Mouse (Mus musculus): ENCODE measurements around the gene Entpd7. TPM values are rescaled to one million over a fixed set of nuclear protein-coding genes. Genes with fewer than 3 reads are reported as not detected.

Gene Entpd7
- polyA plus RNA-seq, 1 experiment from 2014 or later, result 13.7 TPM

- Histone ChIP-seq H3K4me1 (ENCODE audit: control insufficient read depth, insufficient read depth, low read length) (no peaks in the 10 kb centered on the region), H3K36me3 (ENCODE audit: control insufficient read depth, insufficient read depth, low read length) (no peaks in the 10 kb centered on the region), H3K4me3 (ENCODE audit: low read depth, low read length) (no peak overlapping the region), H3K9ac (ENCODE audit: low read length) (no peak overlapping the region), H3K9me3 (ENCODE audit: control insufficient read depth, low read length) (no peaks in the 10 kb centered on the region), H3K4me2 (ENCODE audit: low read depth, severe bottlenecking) (no peak overlapping the region), H3K27ac (replicated peaks; ENCODE audit: low read depth, low read length) (no peak overlapping the region), H3K27me3 (ENCODE audit: control insufficient read depth, insufficient read depth, low read length) (no peaks in the 10 kb centered on the region)
- no peak for ATAC-seq (ENCODE audit: insufficient number of reproducible peaks, low FRiP score, low TSS enrichment, low read depth)
- no peak for DNase-seq (ENCODE audit: low spot score)
Measured at GRCm38 (mm10) chr19:43761543-43762256, 72.2 kb downstream of the Entpd7 start.

- Histone ChIP-seq H3K4me3 (ENCODE audit: low read depth, low read length) (no peak overlapping the region), H3K27ac (replicated peaks; ENCODE audit: low read depth, low read length) (no peak overlapping the region), H3K4me1 (ENCODE audit: control insufficient read depth, insufficient read depth, low read length) (no peaks in the 10 kb centered on the region), H3K36me3 (ENCODE audit: control insufficient read depth, insufficient read depth, low read length) (no peaks in the 10 kb centered on the region), H3K27me3 (ENCODE audit: control insufficient read depth, insufficient read depth, low read length) (no peaks in the 10 kb centered on the region), H3K9me3 (ENCODE audit: control insufficient read depth, low read length) (no peaks in the 10 kb centered on the region), H3K9ac (ENCODE audit: low read length) (no peak overlapping the region), H3K4me2 (ENCODE audit: low read depth, severe bottlenecking) (no peak overlapping the region)
- DNase-seq (ENCODE audit: low spot score) (no peak), ATAC-seq (ENCODE audit: insufficient number of reproducible peaks, low FRiP score, low TSS enrichment, low read depth) (no peak)
- WGBS, result 70% methylated on average over 2 of the region's 2 CpGs
Measured at GRCm38 (mm10) chr19:43762410-43762809, 72.9 kb downstream of the Entpd7 start.

GRCm38 (mm10) chr19:43766451-43766850, 77.0 kb downstream of the Entpd7 start:
- WGBS, result 89% methylated on average over 5 of the region's 5 CpGs
- Histone ChIP-seq H3K4me2 (ENCODE audit: low read depth, severe bottlenecking) (no peak overlapping the region), H3K27me3 (ENCODE audit: control insufficient read depth, insufficient read depth, low read length) (no peaks in the 10 kb centered on the region), H3K9me3 (ENCODE audit: control insufficient read depth, low read length) (no peaks in the 10 kb centered on the region), H3K36me3 (ENCODE audit: control insufficient read depth, insufficient read depth, low read length) (no peaks in the 10 kb centered on the region), H3K27ac (replicated peaks; ENCODE audit: low read depth, low read length) (no peak overlapping the region), H3K4me3 (ENCODE audit: low read depth, low read length) (no peak overlapping the region), H3K9ac (ENCODE audit: low read length) (no peak overlapping the region), H3K4me1 (ENCODE audit: control insufficient read depth, insufficient read depth, low read length) (no peaks in the 10 kb centered on the region)
- DNase-seq (ENCODE audit: low spot score) (no peak), ATAC-seq (ENCODE audit: insufficient number of reproducible peaks, low FRiP score, low TSS enrichment, low read depth) (no peak)

- Histone ChIP-seq H3K27me3 (ENCODE audit: control insufficient read depth, insufficient read depth, low read length) (no peaks in the 10 kb centered on the region), H3K4me2 (ENCODE audit: low read depth, severe bottlenecking) (no peak overlapping the region), H3K27ac (replicated peaks; ENCODE audit: low read depth, low read length) (no peak overlapping the region), H3K4me3 (ENCODE audit: low read depth, low read length) (no peak overlapping the region), H3K9me3 (ENCODE audit: control insufficient read depth, low read length) (no peaks in the 10 kb centered on the region), H3K36me3 (ENCODE audit: control insufficient read depth, insufficient read depth, low read length) (no peaks in the 10 kb centered on the region), H3K9ac (ENCODE audit: low read length) (no peak overlapping the region), H3K4me1 (ENCODE audit: control insufficient read depth, insufficient read depth, low read length) (no peaks in the 10 kb centered on the region)
- ATAC-seq (ENCODE audit: insufficient number of reproducible peaks, low FRiP score, low TSS enrichment, low read depth) (no peak), DNase-seq (ENCODE audit: low spot score) (no peak)
- WGBS, result 84% methylated on average over 9 of the region's 9 CpGs
Measured at GRCm38 (mm10) chr19:43767549-43768322, 78.3 kb downstream of the Entpd7 start.

GRCm38 (mm10) chr19:43769366-43769960, 80.0 kb downstream of the Entpd7 start:
- Histone ChIP-seq H3K4me1 (ENCODE audit: control insufficient read depth, insufficient read depth, low read length) (no peaks in the 10 kb centered on the region), H3K4me3 (ENCODE audit: low read depth, low read length) (no peak overlapping the region), H3K27me3 (ENCODE audit: control insufficient read depth, insufficient read depth, low read length) (no peaks in the 10 kb centered on the region), H3K9me3 (ENCODE audit: control insufficient read depth, low read length) (no peaks in the 10 kb centered on the region), H3K27ac (replicated peaks; ENCODE audit: low read depth, low read length) (no peak overlapping the region), H3K36me3 (ENCODE audit: control insufficient read depth, insufficient read depth, low read length) (no peaks in the 10 kb centered on the region), H3K9ac (ENCODE audit: low read length) (no peak overlapping the region), H3K4me2 (ENCODE audit: low read depth, severe bottlenecking) (no peak overlapping the region)
- DNase-seq (ENCODE audit: low spot score) (no peak), ATAC-seq (ENCODE audit: insufficient number of reproducible peaks, low FRiP score, low TSS enrichment, low read depth) (no peak)
- 84% methylated on average over 5 of the region's 5 CpGs for WGBS

- Histone ChIP-seq H3K4me1 (ENCODE audit: control insufficient read depth, insufficient read depth, low read length) (no peaks in the 10 kb centered on the region), H3K27ac (replicated peaks; ENCODE audit: low read depth, low read length) (no peak overlapping the region), H3K9ac (ENCODE audit: low read length) (no peak overlapping the region), H3K9me3 (ENCODE audit: control insufficient read depth, low read length) (no peaks in the 10 kb centered on the region), H3K36me3 (ENCODE audit: control insufficient read depth, insufficient read depth, low read length) (no peaks in the 10 kb centered on the region), H3K4me2 (ENCODE audit: low read depth, severe bottlenecking) (no peak overlapping the region), H3K27me3 (ENCODE audit: control insufficient read depth, insufficient read depth, low read length) (no peaks in the 10 kb centered on the region), H3K4me3 (ENCODE audit: low read depth, low read length) (no peak overlapping the region)
- ATAC-seq (ENCODE audit: insufficient number of reproducible peaks, low FRiP score, low TSS enrichment, low read depth) (no peak), DNase-seq (ENCODE audit: low spot score) (no peak)
- WGBS, result 91% methylated on average over 4 of the region's 4 CpGs
Measured at GRCm38 (mm10) chr19:43770584-43770983, 81.1 kb downstream of the Entpd7 start.

GRCm38 (mm10) chr19:43771499-43771969, 82.1 kb downstream of the Entpd7 start:
- Histone ChIP-seq H3K4me3 (ENCODE audit: low read depth, low read length) (no peak overlapping the region), H3K4me2 (ENCODE audit: low read depth, severe bottlenecking) (no peak overlapping the region), H3K36me3 (ENCODE audit: control insufficient read depth, insufficient read depth, low read length) (no peaks in the 10 kb centered on the region), H3K27me3 (ENCODE audit: control insufficient read depth, insufficient read depth, low read length) (no peaks in the 10 kb centered on the region), H3K4me1 (ENCODE audit: control insufficient read depth, insufficient read depth, low read length) (no peaks in the 10 kb centered on the region), H3K27ac (replicated peaks; ENCODE audit: low read depth, low read length) (no peak overlapping the region), H3K9ac (ENCODE audit: low read length) (no peak overlapping the region), H3K9me3 (ENCODE audit: control insufficient read depth, low read length) (no peaks in the 10 kb centered on the region)
- DNase-seq (ENCODE audit: low spot score), result no peak
- ATAC-seq (ENCODE audit: insufficient number of reproducible peaks, low FRiP score, low TSS enrichment, low read depth), result no peak
- WGBS, result 89% methylated on average over 5 of the region's 5 CpGs

GRCm38 (mm10) chr19:43772311-43772710, 82.8 kb downstream of the Entpd7 start:
- no peak overlapping the region for H3K4me2 ChIP-seq (ENCODE audit: low read depth, severe bottlenecking)
- no peak overlapping the region for H3K27ac ChIP-seq (replicated peaks; ENCODE audit: low read depth, low read length)
- H3K9me3 ChIP-seq (ENCODE audit: control insufficient read depth, low read length), result no peaks in the 10 kb centered on the region
- no peaks in the 10 kb centered on the region for H3K4me1 ChIP-seq (ENCODE audit: control insufficient read depth, insufficient read depth, low read length)
- H3K9ac ChIP-seq (ENCODE audit: low read length), result no peak overlapping the region
- DNase-seq (ENCODE audit: low spot score) (no peak), ATAC-seq (ENCODE audit: insufficient number of reproducible peaks, low FRiP score, low TSS enrichment, low read depth) (no peak)
- H3K36me3 ChIP-seq (ENCODE audit: control insufficient read depth, insufficient read depth, low read length), result no peaks in the 10 kb centered on the region
- H3K27me3 ChIP-seq (ENCODE audit: control insufficient read depth, insufficient read depth, low read length), result no peaks in the 10 kb centered on the region
- 76% methylated on average over 6 of the region's 6 CpGs for WGBS
- no peak overlapping the region for H3K4me3 ChIP-seq (ENCODE audit: low read depth, low read length)

Measured in limb, embryonic 11.5 days (tissue).